Comparison of ENCODE assay signal across 10 mouse cellular contexts in the genomic region with DNA sequence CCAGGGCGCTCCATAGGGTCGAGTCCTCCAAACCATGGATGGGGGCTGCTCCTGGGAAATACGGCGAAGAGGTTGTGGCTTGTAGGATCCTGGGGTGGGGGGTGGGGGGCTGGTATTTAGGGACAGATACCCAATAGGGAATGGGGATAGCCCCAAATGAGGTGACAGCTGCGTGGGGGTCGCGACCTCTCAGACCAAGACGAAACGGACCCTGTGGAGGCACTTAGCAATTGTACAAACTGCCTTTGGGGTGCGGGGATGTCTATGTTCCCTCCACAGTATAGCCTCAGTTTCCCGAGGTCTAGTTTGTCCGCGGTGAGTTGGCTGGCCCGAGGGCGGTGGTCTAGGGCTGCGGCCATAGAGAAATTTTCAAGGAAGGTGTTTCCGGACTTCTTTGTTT. TPM values are rescaled to one million over a fixed set of nuclear protein-coding genes. Genes with fewer than 3 reads are reported as not detected.
DNase-seq lines count a peak whose midpoint lies in the region; ATAC-seq lines count a peak whose summit lies in the region.
"Had no signal": no experiment of that assay in that cellular context is flagged by ENCODE, and none has a peak within 500 bp of the region (broad histone marks: within the 10 kb centered on the region; RNA-seq: fewer than 3 reads in every experiment).

No protein-coding gene starts in this region.

- H3K4me1 ChIP-seq in heart, embryonic 16.5 days (ENCODE audit: control insufficient read depth, insufficient read depth, low read length) = peaks cover 12% of the 10 kb centered on the region
- H3K4me1 ChIP-seq in forebrain, embryonic 12.5 days = peaks cover 50% of the 10 kb centered on the region
- peaks cover 50% of the 10 kb centered on the region for H3K4me1 ChIP-seq in midbrain, embryonic 15.5 days

- peaks cover 73% of the 10 kb centered on the region for H3K27me3 ChIP-seq in heart, embryonic 16.5 days (ENCODE audit: control insufficient read depth, insufficient read depth, low read length)
- H3K27me3 ChIP-seq in forebrain, embryonic 12.5 days = peaks cover 51% of the 10 kb centered on the region
- H3K27me3 ChIP-seq in midbrain, embryonic 15.5 days (replicated peaks) = peaks cover 43% of the 10 kb centered on the region
- H3K27me3 ChIP-seq: CH12.LX had no signal

- no peaks in the 10 kb centered on the region for H3K36me3 ChIP-seq in heart, embryonic 16.5 days (ENCODE audit: control insufficient read depth, insufficient read depth)
- no peaks in the 10 kb centered on the region for H3K36me3 ChIP-seq in forebrain, embryonic 12.5 days (replicated peaks)
- H3K36me3 ChIP-seq in midbrain, embryonic 15.5 days (replicated peaks) = no peaks in the 10 kb centered on the region

- no peak overlapping the region for H3K9ac ChIP-seq in heart, embryonic 16.5 days (ENCODE audit: low read length)
- peak overlapping the region; percentile 97 for H3K9ac ChIP-seq in forebrain, embryonic 12.5 days
- H3K9ac ChIP-seq in midbrain, embryonic 15.5 days = no peak overlapping the region

- peak overlapping the region; percentile 40; the same call in 1 of the 2 replicates for H3K4me3 ChIP-seq in heart, embryonic 16.5 days (ENCODE audit: low read length)
- peak overlapping the region; percentile 58 for H3K4me3 ChIP-seq in forebrain, embryonic 12.5 days (replicated peaks)
- peak overlapping the region; percentile 52; the same call in 1 of the 2 replicates for H3K4me3 ChIP-seq in midbrain, embryonic 15.5 days
- H3K4me3 ChIP-seq: erythroblast, embryonic 14.5 days had no signal

- DNase-seq in heart, adult 18-20 months = no peak
- DNase-seq in kidney, postnatal 4 days = peak; percentile 32 to 36
- DNase-seq in right cerebral cortex, adult 18-20 months = no peak
- DNase-seq in thymus, postnatal 36 days = no peak

- H3K4me2 ChIP-seq in heart, embryonic 16.5 days (ENCODE audit: low read depth, low read length) = peak overlapping the region; percentile 50
- H3K4me2 ChIP-seq in forebrain, embryonic 12.5 days = peak overlapping the region; percentile 78
- H3K4me2 ChIP-seq in midbrain, embryonic 15.5 days = peak overlapping the region; percentile 75

- H3K27ac ChIP-seq in heart, embryonic 16.5 days (ENCODE audit: low read length) = no peak overlapping the region
- H3K27ac ChIP-seq in forebrain, embryonic 12.5 days = peak overlapping the region; percentile 94
- no peak overlapping the region for H3K27ac ChIP-seq in midbrain, embryonic 15.5 days

- H3K9me3 ChIP-seq in heart, embryonic 16.5 days (replicated peaks; ENCODE audit: control insufficient read depth, low read length) = no peaks in the 10 kb centered on the region
- H3K9me3 ChIP-seq in forebrain, embryonic 12.5 days = no peaks in the 10 kb centered on the region
- H3K9me3 ChIP-seq in midbrain, embryonic 15.5 days = no peaks in the 10 kb centered on the region

- ATAC-seq in heart, embryonic 16.5 days (replicated peaks; ENCODE audit: extremely low read depth, insufficient read depth, low FRiP score) = no peak
- ATAC-seq in forebrain, embryonic 12.5 days (ENCODE audit: low FRiP score) = no peak
- no peak for ATAC-seq in midbrain, embryonic 15.5 days (replicated peaks)
- no peak for ATAC-seq in monocyte, adult 5-6 weeks (replicated peaks; ENCODE audit: insufficient number of reproducible peaks, low FRiP score, low TSS enrichment, poor library complexity, severe bottlenecking)

- WGBS in heart, embryonic 16.5 days = 7% methylated on average over 17 of the region's 17 CpGs
- WGBS in forebrain, embryonic 12.5 days = under 1% methylated on average over 17 of the region's 17 CpGs
- WGBS in midbrain, embryonic 15.5 days = 4% methylated on average over 17 of the region's 17 CpGs

RNA-seq across cellular contexts. Expression of gene Sall1, which starts 1.8 kb away (rescaled TPM):
- polyA plus RNA-seq in heart, embryonic 16.5 days (2015; fragmentation: Nextera tagmentation; extraction: Ambion mirVana) = 2.0 and 2.8 TPM in 2 replicates
- total RNA-seq in heart, adult 18-20 months (2021) = 1 to 10 TPM in 1 of 2 experiments, under 1 TPM in 1; 0.87 to 1.3 TPM
- polyA plus RNA-seq in forebrain, embryonic 12.5 days (2016; fragmentation: Nextera tagmentation; extraction: Ambion mirVana) = 26.6 and 33.4 TPM in 2 replicates
- 6.6 and 6.8 TPM in 2 replicates for polyA plus RNA-seq in midbrain, embryonic 15.5 days (2015; fragmentation: Nextera tagmentation; extraction: Ambion mirVana)
- total RNA-seq in monocyte, adult 5-6 weeks (2017) = not detected in 3 replicates
- total RNA-seq: CH12.LX had no signal
- polyA plus RNA-seq: erythroblast, embryonic 14.5 days had no signal

Comparison
In these comparisons a context has a peak if more than half of its experiments do, and no peak if none do; other contexts are left out.
1. DNase-seq: peak in kidney, postnatal 4 days (2 of 2); none in heart, adult 18-20 months (0 of 2), right cerebral cortex, adult 18-20 months (single experiment) and thymus, postnatal 36 days (0 of 2).
2. Peak in every context shown above with its lines, with median percentiles within 50 percentile points of each other: H3K4me2 ChIP-seq and H3K4me3 ChIP-seq.